Mouse (Mus musculus): Measurements from ENCODE around the gene Actr1a. TPM values are rescaled to one million over a fixed set of nuclear protein-coding genes. Genes with fewer than 3 reads are reported as not detected.

Actr1a gene
- total RNA-seq, 4 experiments from 2014 or later = 56.5 to 61.5 (median 59.3) TPM

DNA sequence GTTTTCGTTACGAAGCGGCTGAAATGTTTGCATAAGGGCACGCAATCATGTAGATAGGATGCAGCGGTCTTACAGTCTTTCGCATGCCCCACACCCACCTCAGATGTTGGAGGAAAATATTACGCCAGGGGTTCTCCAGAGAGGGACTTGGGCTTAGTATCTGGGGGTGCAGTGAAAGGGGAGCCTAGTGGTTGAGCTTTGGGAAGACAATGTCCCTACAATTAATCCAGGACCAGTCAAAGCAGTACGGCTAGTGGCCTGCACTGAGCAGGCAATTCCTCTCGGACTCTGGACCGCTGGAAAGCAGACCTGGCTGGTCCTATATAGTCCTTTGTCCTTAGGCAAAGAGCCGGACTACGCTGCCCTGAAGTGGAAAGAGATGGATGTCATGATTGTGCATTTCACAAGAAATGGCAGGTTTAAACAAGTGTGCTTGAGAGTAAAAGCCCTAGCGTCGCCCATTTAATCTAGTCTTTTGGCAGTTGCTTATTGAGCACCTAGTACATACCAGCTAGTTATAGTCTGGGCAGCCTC lies 68.0 kb downstream of the Actr1a start:
- DNase-seq (ENCODE audit: low spot score in 2 of 2) = no peak

Small RNA genes within 50 kb of the gene (microRNA-seq; reads per million reads assigned to microRNA genes)
- gene Mir146b = not detected

Other genes starting within 250 kb of the Actr1a start
- 1 to 10 TPM; 1.8 to 8.3 (median 5.1) TPM for gene Pitx3, start 247.4 kb downstream of the Actr1a start, total RNA-seq (2022)
- gene Gbf1, start 243.2 kb downstream of the Actr1a start, total RNA-seq (2022) = 10 to 100 TPM; 39.3 to 52.2 (median 46.2) TPM
- 10 to 100 TPM in 1 of 4 experiments, 1 to 10 TPM in 3; 8.7 to 10.5 (median 9.3) TPM for gene Nfkb2, start 91.4 kb downstream of the Actr1a start, total RNA-seq (2022)
- under 1 TPM in 2 of 4 experiments, not detected in 2; 0.15 to 0.19 TPM for gene Psd, start 68.6 kb downstream of the Actr1a start, total RNA-seq (2022)
- 1 to 10 TPM; 2.0 to 3.9 (median 3.0) TPM for gene Fbxl15, start 67.6 kb downstream of the Actr1a start, total RNA-seq (2022)
- gene Cuedc2, start 57.0 kb downstream of the Actr1a start, total RNA-seq (2022) = 10 to 100 TPM; 57.5 to 66.3 (median 64.3) TPM
- gene Mfsd13a, start 54.6 kb downstream of the Actr1a start, total RNA-seq (2022) = 1 to 10 TPM; 1.1 to 2.2 (median 1.9) TPM
- gene 2310034G01Rik, start 45.4 kb downstream of the Actr1a start, total RNA-seq (2022) = under 1 TPM in 3 of 4 experiments, not detected in 1; 0.27 to 0.35 (median 0.29) TPM
- 1 to 10 TPM; 4.5 to 5.7 (median 5.3) TPM for gene Sufu, start 1.1 kb upstream of the Actr1a start, total RNA-seq (2022)
- gene Trim8, start 106.0 kb upstream of the Actr1a start, total RNA-seq (2022) = 10 to 100 TPM; 22.0 to 24.0 (median 22.7) TPM
- gene Arl3, start 177.4 kb upstream of the Actr1a start, total RNA-seq (2022) = 10 to 100 TPM; 51.1 to 76.4 (median 62.8) TPM
- gene Sfxn2, start 177.6 kb upstream of the Actr1a start, total RNA-seq (2022) = 1 to 10 TPM; 1.6 to 3.0 (median 2.8) TPM
- gene Wbp1l, start 203.3 kb upstream of the Actr1a start, total RNA-seq (2022) = 100 to 1,000 TPM in 1 of 4 experiments, 10 to 100 TPM in 3; 56.9 to 103 (median 59.7) TPM